Mouse (Mus musculus): ENCODE results near the gene Zan.

Gene Zan

GRCm38 (mm10) chr5:137476964-137477363 is at the start of gene Zan:
Gene Zan (minus strand): TSS chr5:137477064.
- DNase-seq, result no peak

GRCm38 (mm10) chr5:137526192-137526936 is 49.5 kb upstream of the Zan start:
- no peak for DNase-seq

- no peak for DNase-seq
These were observed 48.6 kb upstream of the Zan start for GRCm38 (mm10) chr5:137525511-137525910.

GRCm38 (mm10) chr5:137524671-137525070 is 47.8 kb upstream of the Zan start:
- DNase-seq, result no peak

- DNase-seq, result no peak
These were observed 47.3 kb upstream of the Zan start for GRCm38 (mm10) chr5:137524251-137524515.

- no peak for DNase-seq
These were observed 46.8 kb upstream of the Zan start for GRCm38 (mm10) chr5:137523396-137524250.

- no peak for DNase-seq
These were observed 45.8 kb upstream of the Zan start for GRCm38 (mm10) chr5:137522711-137523110.

GRCm38 (mm10) chr5:137521861-137522260 is 45.0 kb upstream of the Zan start:
- no peak for DNase-seq

GRCm38 (mm10) chr5:137519691-137520550 is 43.1 kb upstream of the Zan start:
- no peak for DNase-seq

- DNase-seq, result no peak
These were observed 41.6 kb upstream of the Zan start, which contains the start of gene Gigyf1 for GRCm38 (mm10) chr5:137518436-137518835. Gene Gigyf1 (plus strand): TSS chr5:137518548.

- no peak for DNase-seq
These were observed 37.9 kb upstream of the Zan start for GRCm38 (mm10) chr5:137514811-137515210.

GRCm38 (mm10) chr5:137513951-137514721 is 37.3 kb upstream of the Zan start:
- DNase-seq, result no peak

- DNase-seq, result peak; percentile 43
These were observed 36.3 kb upstream of the Zan start for GRCm38 (mm10) chr5:137512847-137513794.

- DNase-seq, result no peak
These were observed 34.8 kb upstream of the Zan start for GRCm38 (mm10) chr5:137511706-137512105.

GRCm38 (mm10) chr5:137510573-137511390 is 33.9 kb upstream of the Zan start:
- DNase-seq, result peak; percentile 41

- peak; percentile 77 for DNase-seq
These were observed 33.2 kb upstream of the Zan start for GRCm38 (mm10) chr5:137510014-137510501.

GRCm38 (mm10) chr5:137504041-137504440 is 27.2 kb upstream of the Zan start:
- DNase-seq, result no peak

- peak; percentile 82 for DNase-seq
These were observed 25.8 kb upstream of the Zan start for GRCm38 (mm10) chr5:137502667-137503110.

GRCm38 (mm10) chr5:137501709-137502666 is 25.1 kb upstream of the Zan start, which contains the start of gene Pop7:
Gene Pop7 (minus strand): TSS chr5:137502518.
- peak; percentile 99 for DNase-seq
